Mouse (Mus musculus) thymus, adult 2 months (tissue): Measurements from ENCODE around the gene Srp14. TPM values are rescaled to one million over a fixed set of nuclear protein-coding genes. Genes with fewer than 3 reads are reported as not detected.

ENCODE experiments used
- DNase-seq: peaks from one replicate; pipeline ENCODE4 v3.0.0; 2021
- H3K27ac ChIP-seq: fragments of 200-500 bp; 2 replicates; pipeline ENCODE4 v1.5.1; 2012; ENCODE audit warnings: low read length, control low read depth; ENCODE audit not compliant: control insufficient read depth, insufficient read depth
- H3K27me3 ChIP-seq: fragments of 200-500 bp; 2 replicates; pipeline ENCODE4 v1.6.1; 2012; ENCODE audit warnings: mild to moderate bottlenecking, low read length, moderate library complexity, mixed read lengths; ENCODE audit not compliant: control insufficient read depth, insufficient read depth
- H3K36me3 ChIP-seq: fragments of 200-500 bp; 2 replicates; pipeline ENCODE4 v1.6.1; 2012; ENCODE audit warnings: mild to moderate bottlenecking, low read length, moderate library complexity; ENCODE audit not compliant: control insufficient read depth, insufficient read depth
- H3K4me1 ChIP-seq: fragments of 200-500 bp; replicated peaks from 2 replicates; pipeline ENCODE4 v1.6.1; 2012; ENCODE audit warnings: low read length; ENCODE audit not compliant: control insufficient read depth, insufficient read depth
- H3K4me3 ChIP-seq: fragments of 200-500 bp; 2 replicates; pipeline ENCODE4 v1.5.1; 2012; ENCODE audit warnings: mild to moderate bottlenecking, low read length, control low read depth, moderate library complexity; ENCODE audit not compliant: control insufficient read depth, insufficient read depth
- CTCF ChIP-seq: fragments of 200-500 bp; IDR thresholded peaks from 2 replicates; pipeline ENCODE4 v1.5.1; 2012; ENCODE audit warnings: mild to moderate bottlenecking, control low read depth, low read length, moderate library complexity, borderline replicate concordance; ENCODE audit not compliant: control insufficient read depth, poor library complexity, insufficient read depth; ENCODE audit errors: extremely low read depth
- POLR2A ChIP-seq: fragments of 200-500 bp; IDR thresholded peaks from 2 replicates; pipeline ENCODE4 v1.6.1; 2012; ENCODE audit warnings: mild to moderate bottlenecking, low read length, control low read depth, moderate library complexity; ENCODE audit not compliant: control insufficient read depth, poor library complexity, insufficient read depth; ENCODE audit errors: extremely low read depth
- WGBS: fragments of 180-500 bp; shearing (Covaris S2); methylation state at CpG from one replicate; pipeline ENCODE4 v1.1.7; 2018; 5-methylcytosine and 5-hydroxymethylcytosine counted together
- polyA plus RNA-seq: library from polyadenylated mRNA; depleted of rRNA; stranded (reverse); fragments of >200 nt; gene quantifications from 2 replicates; pipeline ENCODE4 v1.2.3, GENCODE M21; 2012; rRNA removed

The Srp14 gene
- polyA plus RNA-seq, 1 experiment, result 82.7 TPM

DNA sequence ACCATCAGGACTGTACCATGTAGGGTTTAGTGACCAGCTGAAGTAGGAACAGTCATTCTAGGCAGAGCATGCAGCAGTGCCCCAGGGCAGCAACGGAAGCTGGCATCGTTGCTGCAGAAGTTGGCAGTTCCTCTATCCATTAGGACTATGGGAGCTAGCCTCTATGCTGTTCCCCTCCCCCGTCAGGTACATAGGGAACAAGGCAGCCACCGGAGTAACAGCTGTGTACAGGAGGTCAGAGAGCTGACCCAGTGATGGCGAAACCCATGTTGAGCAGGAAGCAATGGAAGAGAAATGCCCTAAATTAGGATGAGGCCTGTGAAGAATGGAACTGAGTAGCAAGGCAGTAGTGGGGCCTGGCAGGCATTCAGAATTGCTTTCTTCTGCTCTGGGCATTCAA lies 37.3 kb downstream of the Srp14 start:
- H3K27ac ChIP-seq, result no peak overlapping the region
- 96% methylated on average over 5 of the region's 5 CpGs for WGBS
- no peak overlapping the region for H3K4me3 ChIP-seq
- peaks cover 4% of the 10 kb centered on the region; the same call in 1 of the 2 replicates for H3K36me3 ChIP-seq
- H3K4me1 ChIP-seq, result no peaks in the 10 kb centered on the region
- DNase-seq, result no peak
- no peak for TF ChIP-seq CTCF
- TF ChIP-seq POLR2A, result no peak
- H3K27me3 ChIP-seq, result no peaks in the 10 kb centered on the region

DNA sequence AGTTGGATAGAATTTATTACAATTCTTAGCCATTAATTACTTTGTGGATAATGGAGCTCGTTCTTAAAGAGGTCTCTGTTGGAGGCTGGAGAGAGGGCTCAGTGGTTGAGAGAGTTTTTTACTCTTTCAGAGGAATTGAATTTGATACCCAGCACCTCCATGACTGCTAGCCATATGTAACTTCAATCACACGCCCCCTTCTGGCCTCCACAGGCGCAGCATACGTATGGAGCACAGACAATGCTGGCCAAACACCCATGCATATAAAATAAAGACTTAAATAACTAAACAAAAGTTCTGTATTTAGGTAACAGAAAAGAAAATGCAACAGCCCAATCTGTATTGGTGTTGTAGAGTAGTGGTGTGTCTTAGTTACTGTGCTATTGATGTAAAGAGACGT lies 47.9 kb downstream of the Srp14 start:
- TF ChIP-seq POLR2A (no peak), CTCF (no peak)
- H3K27me3 ChIP-seq, result no peaks in the 10 kb centered on the region
- WGBS, result 89% methylated on average over 5 of the region's 5 CpGs
- no peaks in the 10 kb centered on the region for H3K36me3 ChIP-seq
- peak; percentile 27 for DNase-seq
- H3K4me1 ChIP-seq, result no peaks in the 10 kb centered on the region
- no peak overlapping the region for H3K27ac ChIP-seq
- H3K4me3 ChIP-seq, result no peak overlapping the region

DNA sequence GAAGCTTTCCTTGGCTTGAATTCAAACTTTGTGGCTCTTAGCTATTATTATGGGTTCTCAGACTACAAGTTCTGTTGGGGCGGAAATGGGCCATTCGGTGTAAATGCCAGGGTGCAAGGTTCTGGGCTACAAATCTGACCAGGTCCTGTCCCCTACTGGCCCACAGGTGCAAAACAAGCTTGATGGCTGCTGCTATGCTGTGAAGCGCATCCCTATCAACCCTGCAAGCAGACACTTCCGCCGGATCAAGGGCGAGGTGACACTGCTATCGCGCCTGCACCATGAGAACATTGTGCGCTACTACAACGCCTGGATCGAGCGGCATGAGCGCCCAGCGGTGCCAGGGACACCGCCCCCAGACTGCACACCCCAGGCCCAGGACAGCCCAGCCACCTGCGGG lies 48.9 kb downstream of the Srp14 start:
- no peak overlapping the region for H3K4me3 ChIP-seq
- H3K36me3 ChIP-seq, result no peaks in the 10 kb centered on the region
- no peak for DNase-seq
- no peaks in the 10 kb centered on the region for H3K27me3 ChIP-seq
- no peaks in the 10 kb centered on the region for H3K4me1 ChIP-seq
- WGBS, result 96% methylated on average over 16 of the region's 16 CpGs
- TF ChIP-seq POLR2A (no peak), CTCF (no peak)
- no peak overlapping the region for H3K27ac ChIP-seq

DNA sequence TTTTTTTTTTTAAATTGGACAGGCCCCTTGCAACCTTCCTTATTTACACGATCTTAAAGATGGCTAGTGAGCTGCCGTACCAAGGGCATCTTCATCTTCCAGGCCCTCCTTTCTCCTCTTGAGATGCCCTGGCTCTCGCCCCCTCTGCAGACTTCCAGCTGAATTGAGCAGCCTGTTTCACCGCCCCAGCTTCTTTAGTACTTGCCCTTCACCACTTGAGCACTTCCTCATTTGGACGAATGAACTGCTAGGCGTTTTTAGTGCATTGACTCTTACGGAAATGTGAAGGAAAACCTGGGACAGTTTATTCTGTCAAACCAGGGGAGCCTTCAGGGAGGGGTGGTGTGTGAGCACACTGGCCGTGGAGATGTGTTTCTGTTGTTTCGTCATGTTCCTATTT lies 50.2 kb downstream of the Srp14 start:
- DNase-seq, result no peak
- TF ChIP-seq CTCF (no peak), POLR2A (no peak)
- Histone ChIP-seq H3K27me3 (no peaks in the 10 kb centered on the region), H3K27ac (no peak overlapping the region), H3K4me1 (no peaks in the 10 kb centered on the region), H3K36me3 (no peaks in the 10 kb centered on the region), H3K4me3 (no peak overlapping the region)
- 78% methylated on average over 9 of the region's 9 CpGs for WGBS

DNA sequence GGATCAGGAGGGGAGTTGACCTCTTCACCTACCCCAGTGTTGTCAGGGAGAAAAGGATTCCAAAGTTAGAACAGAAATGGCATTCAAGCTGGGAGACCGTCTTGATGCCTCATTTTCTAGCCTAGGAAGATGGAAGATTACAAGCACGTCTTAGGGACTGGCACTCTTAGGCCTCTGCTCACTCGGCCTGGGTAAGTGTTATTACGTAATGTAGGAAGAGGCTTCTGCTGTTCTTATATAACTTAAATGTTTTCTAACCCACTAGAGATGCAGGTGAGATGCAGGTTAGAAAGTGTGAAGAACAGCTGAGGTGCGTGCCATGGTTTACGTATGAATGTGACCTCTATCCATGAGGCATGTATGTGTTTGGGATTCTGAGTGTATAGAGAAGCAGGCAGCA lies 51.2 kb downstream of the Srp14 start:
- no peak for TF ChIP-seq POLR2A
- WGBS, result 96% methylated on average over 6 of the region's 6 CpGs
- no peak for DNase-seq
- Histone ChIP-seq H3K27ac (no peak overlapping the region), H3K4me1 (no peaks in the 10 kb centered on the region), H3K36me3 (no peaks in the 10 kb centered on the region), H3K4me3 (no peak overlapping the region), H3K27me3 (no peaks in the 10 kb centered on the region)

Other genes starting within 250 kb of the Srp14 start
- gene Fsip1, start 222.7 kb downstream of the Srp14 start, polyA plus RNA-seq, result not detected in 2 replicates
- 0.30 and 0.55 TPM in 2 replicates for gene Gpr176, start 106.3 kb downstream of the Srp14 start, polyA plus RNA-seq
- gene Eif2ak4, start 91.1 kb downstream of the Srp14 start, polyA plus RNA-seq, result 8.8 and 9.0 TPM in 2 replicates
- 67.3 and 80.9 TPM in 2 replicates for gene Bmf, start 70.0 kb upstream of the Srp14 start, polyA plus RNA-seq
- gene Bub1b, start 118.5 kb upstream of the Srp14 start, polyA plus RNA-seq, result 42.0 and 53.7 TPM in 2 replicates
- gene Pak6, start 183.6 kb upstream of the Srp14 start, polyA plus RNA-seq, result 4.3 and 4.7 TPM in 2 replicates
- gene Ankrd63, start 224.3 kb upstream of the Srp14 start, polyA plus RNA-seq, result 0.20 and 0.27 TPM in 2 replicates
- 79.9 and 94.4 TPM in 2 replicates for gene Plcb2, start 248.7 kb upstream of the Srp14 start, polyA plus RNA-seq